Mouse (Mus musculus): ENCODE measurements at regions not wholly inside any gene's neighbourhood (a gene's known extent, or its start where the extent isn't known, plus 50 kb on each side); places are given as distances from the start of the nearest gene placed in this dataset.

GRCm38 (mm10) chr16:87261527-87261926 is 92.5 kb upstream of the N6amt1 start:
- H3K36me3 ChIP-seq, result no peaks in the 10 kb centered on the region
- H3K4me2 ChIP-seq (replicated peaks), result no peak overlapping the region
- 69% methylated on average over 7 of the region's 7 CpGs for WGBS
- no peak for ATAC-seq (ENCODE audit: low FRiP score, low read depth)
- no peaks in the 10 kb centered on the region for H3K27me3 ChIP-seq
- H3K4me1 ChIP-seq, result no peaks in the 10 kb centered on the region
- no peak overlapping the region for H3K4me3 ChIP-seq
- H3K27ac ChIP-seq (replicated peaks), result no peak overlapping the region
- no peaks in the 10 kb centered on the region for H3K9me3 ChIP-seq
- H3K9ac ChIP-seq (replicated peaks), result no peak overlapping the region

GRCm38 (mm10) chr16:87254736-87255135 is 99.2 kb upstream of the N6amt1 start:
- Histone ChIP-seq H3K4me3 (no peak overlapping the region), H3K9ac (replicated peaks) (no peak overlapping the region), H3K27ac (replicated peaks) (no peak overlapping the region), H3K4me1 (no peaks in the 10 kb centered on the region), H3K36me3 (no peaks in the 10 kb centered on the region), H3K9me3 (no peaks in the 10 kb centered on the region), H3K4me2 (replicated peaks) (no peak overlapping the region), H3K27me3 (no peaks in the 10 kb centered on the region; the same call in 1 of the 2 replicates)
- no peak for ATAC-seq (ENCODE audit: low FRiP score, low read depth)
- 93% methylated on average over 1 of the region's 1 CpGs for WGBS

DNA sequence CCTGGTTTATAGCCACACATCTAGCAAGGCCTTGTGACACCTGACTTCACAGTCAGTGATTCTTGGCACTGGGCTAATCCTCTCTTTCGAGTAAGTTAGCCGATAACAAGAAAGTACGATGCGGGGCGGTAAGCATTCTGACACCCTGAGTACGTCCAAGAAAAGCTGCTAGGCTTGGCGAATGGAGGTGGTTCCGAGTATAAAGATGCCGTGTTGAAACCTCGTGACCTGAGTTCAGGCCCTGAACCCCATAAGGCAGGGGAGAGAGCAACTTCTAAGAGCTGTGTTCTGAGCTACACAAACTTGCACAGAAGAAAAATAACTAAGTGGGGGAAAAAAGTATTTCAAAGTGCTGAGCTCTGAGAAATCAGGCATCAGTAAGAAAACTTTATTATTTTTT is 103.5 kb upstream of the N6amt1 start:
- no peaks in the 10 kb centered on the region for H3K36me3 ChIP-seq
- WGBS, result 80% methylated on average over 10 of the region's 10 CpGs

DNA sequence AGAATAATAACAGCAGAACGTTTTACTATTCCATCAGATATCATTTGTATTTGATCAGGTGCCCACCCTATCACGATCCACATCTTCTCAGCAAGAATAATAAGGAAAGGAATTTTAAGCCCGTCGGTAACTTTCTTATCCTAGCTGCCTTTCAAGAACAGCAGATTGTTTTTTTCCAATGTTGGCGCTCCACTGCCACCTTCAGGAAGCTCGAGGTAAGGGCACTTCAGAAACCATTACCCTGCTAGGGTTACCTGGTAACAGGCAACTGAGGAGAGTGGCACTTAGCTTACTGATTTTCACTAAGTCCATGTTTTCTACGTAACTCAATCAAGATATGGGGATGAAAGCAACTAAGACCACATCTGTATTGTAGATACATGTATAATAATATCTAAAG is 104.1 kb upstream of the N6amt1 start:
- H3K4me1 ChIP-seq, result no peaks in the 10 kb centered on the region
- 24% methylated on average over 7 of the region's 7 CpGs for WGBS
- H3K27me3 ChIP-seq, result no peaks in the 10 kb centered on the region; the same call in 1 of the 2 replicates
- no peaks in the 10 kb centered on the region for H3K9me3 ChIP-seq
- H3K27ac ChIP-seq (replicated peaks), result no peak overlapping the region
- H3K4me2 ChIP-seq (replicated peaks), result no peak overlapping the region
- H3K9ac ChIP-seq (replicated peaks), result no peak overlapping the region
- no peaks in the 10 kb centered on the region for H3K36me3 ChIP-seq
- ATAC-seq (ENCODE audit: low FRiP score, low read depth), result no peak
- H3K4me3 ChIP-seq, result no peak overlapping the region

More for the DNA sequence above, 103.5 kb upstream of the N6amt1 start:
- H3K27me3 ChIP-seq, result no peaks in the 10 kb centered on the region; the same call in 1 of the 2 replicates
- no peak overlapping the region for H3K27ac ChIP-seq (replicated peaks)
- no peaks in the 10 kb centered on the region for H3K4me1 ChIP-seq
- H3K4me3 ChIP-seq, result no peak overlapping the region
- H3K9ac ChIP-seq (replicated peaks), result no peak overlapping the region
- H3K4me2 ChIP-seq (replicated peaks), result no peak overlapping the region
- no peak for ATAC-seq (ENCODE audit: low FRiP score, low read depth)
- no peaks in the 10 kb centered on the region for H3K9me3 ChIP-seq

GRCm38 (mm10) chr16:87248501-87249030 is 105.4 kb upstream of the N6amt1 start:
- Histone ChIP-seq H3K36me3 (no peaks in the 10 kb centered on the region), H3K4me3 (no peak overlapping the region), H3K9ac (replicated peaks) (no peak overlapping the region), H3K4me2 (replicated peaks) (no peak overlapping the region), H3K27me3 (no peaks in the 10 kb centered on the region; the same call in 1 of the 2 replicates), H3K27ac (replicated peaks) (no peak overlapping the region), H3K9me3 (no peaks in the 10 kb centered on the region), H3K4me1 (no peaks in the 10 kb centered on the region)
- peak; percentile 35; the same call in 1 of the 2 replicates for ATAC-seq (ENCODE audit: low FRiP score, low read depth)
- 45% methylated on average over 6 of the region's 6 CpGs for WGBS

DNA sequence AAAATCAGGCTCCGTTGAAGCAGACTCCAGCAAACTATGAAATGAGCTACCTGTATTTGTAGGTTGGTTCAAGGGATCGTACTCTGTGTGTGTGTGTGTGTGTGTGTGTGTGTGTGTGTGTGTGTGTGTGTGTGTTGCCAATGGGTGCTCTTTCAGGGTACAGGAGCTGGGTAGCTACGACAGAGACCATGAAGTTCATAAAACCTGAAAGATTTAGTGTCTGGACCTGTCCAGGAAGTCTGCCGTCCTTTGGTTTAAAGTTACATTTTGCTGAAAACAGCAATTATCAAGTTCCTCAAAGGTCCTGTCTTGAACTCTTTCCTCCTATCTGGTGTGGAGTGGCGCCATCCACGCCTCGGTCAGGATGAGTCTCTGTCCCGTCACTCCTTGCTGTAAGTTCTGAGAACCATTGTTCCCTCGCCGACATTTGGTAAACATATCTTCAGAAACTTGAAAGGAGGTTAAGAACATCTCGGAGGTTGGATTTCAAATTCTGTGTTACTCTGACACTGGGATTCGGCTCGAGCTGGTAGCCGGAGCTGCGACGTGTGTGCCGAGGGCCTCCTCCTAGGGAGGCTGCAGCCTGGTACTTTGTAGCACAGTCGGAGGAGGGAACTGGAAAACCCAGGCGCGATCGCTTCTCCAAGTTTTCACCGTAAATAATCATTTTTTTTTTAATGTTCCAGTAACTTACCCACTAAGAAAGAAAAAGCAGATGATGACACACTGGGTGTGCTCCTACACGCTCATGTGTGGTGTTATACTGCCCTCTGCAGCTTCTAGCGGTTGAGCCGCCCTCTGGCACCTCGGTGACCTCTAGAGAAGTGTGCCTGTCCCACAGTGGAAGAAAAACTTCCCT is 107.8 kb upstream of the N6amt1 start:
- peak; percentile 52; the same call in 1 of the 2 replicates for ATAC-seq (ENCODE audit: low FRiP score, low read depth)
- Histone ChIP-seq H3K4me1 (no peaks in the 10 kb centered on the region), H3K9ac (replicated peaks) (no peak overlapping the region), H3K4me3 (no peak overlapping the region), H3K27me3 (no peaks in the 10 kb centered on the region; the same call in 1 of the 2 replicates), H3K36me3 (no peaks in the 10 kb centered on the region), H3K27ac (replicated peaks) (no peak overlapping the region), H3K9me3 (no peaks in the 10 kb centered on the region), H3K4me2 (replicated peaks) (peak overlapping the region; percentile 9; the same call in 1 of the 2 replicates)
- WGBS, result 61% methylated on average over 26 of the region's 26 CpGs

- no peak for ATAC-seq (ENCODE audit: low FRiP score, low read depth)
- no peak overlapping the region for H3K4me3 ChIP-seq
- no peaks in the 10 kb centered on the region for H3K4me1 ChIP-seq
- H3K36me3 ChIP-seq, result no peaks in the 10 kb centered on the region
- no peak overlapping the region for H3K27ac ChIP-seq (replicated peaks)
- no peak overlapping the region for H3K9ac ChIP-seq (replicated peaks)
- 91% methylated on average over 7 of the region's 7 CpGs for WGBS
- H3K27me3 ChIP-seq, result no peaks in the 10 kb centered on the region
- no peak overlapping the region for H3K4me2 ChIP-seq (replicated peaks)
- H3K9me3 ChIP-seq, result no peaks in the 10 kb centered on the region
These were observed 108.5 kb upstream of the N6amt1 start for GRCm38 (mm10) chr16:87245441-87245840.

GRCm38 (mm10) chr16:87242027-87242426 is 112.0 kb upstream of the N6amt1 start:
- no peaks in the 10 kb centered on the region for H3K36me3 ChIP-seq
- no peaks in the 10 kb centered on the region for H3K27me3 ChIP-seq
- no peak overlapping the region for H3K4me3 ChIP-seq
- H3K9me3 ChIP-seq, result no peaks in the 10 kb centered on the region
- H3K4me2 ChIP-seq (replicated peaks), result no peak overlapping the region
- H3K4me1 ChIP-seq, result no peaks in the 10 kb centered on the region
- no peak overlapping the region for H3K9ac ChIP-seq (replicated peaks)
- H3K27ac ChIP-seq (replicated peaks), result no peak overlapping the region
- no peak for ATAC-seq (ENCODE audit: low FRiP score, low read depth)
- 85% methylated on average over 7 of the region's 7 CpGs for WGBS

GRCm38 (mm10) chr16:87239105-87239504 is 114.9 kb upstream of the N6amt1 start:
- Histone ChIP-seq H3K4me2 (replicated peaks) (no peak overlapping the region), H3K9ac (replicated peaks) (no peak overlapping the region), H3K4me3 (no peak overlapping the region), H3K9me3 (no peaks in the 10 kb centered on the region), H3K27me3 (no peaks in the 10 kb centered on the region), H3K36me3 (no peaks in the 10 kb centered on the region), H3K27ac (replicated peaks) (no peak overlapping the region), H3K4me1 (no peaks in the 10 kb centered on the region)
- WGBS, result 90% methylated on average over 7 of the region's 7 CpGs
- no peak for ATAC-seq (ENCODE audit: low FRiP score, low read depth)

GRCm38 (mm10) chr16:87234199-87234598 is 119.8 kb upstream of the N6amt1 start:
- no peak for ATAC-seq (ENCODE audit: low FRiP score, low read depth)
- Histone ChIP-seq H3K4me3 (no peak overlapping the region), H3K9me3 (no peaks in the 10 kb centered on the region), H3K4me1 (no peaks in the 10 kb centered on the region), H3K27ac (replicated peaks) (no peak overlapping the region), H3K9ac (replicated peaks) (no peak overlapping the region), H3K27me3 (no peaks in the 10 kb centered on the region), H3K36me3 (no peaks in the 10 kb centered on the region), H3K4me2 (replicated peaks) (no peak overlapping the region)
- WGBS, result 49% methylated on average over 4 of the region's 4 CpGs

DNA sequence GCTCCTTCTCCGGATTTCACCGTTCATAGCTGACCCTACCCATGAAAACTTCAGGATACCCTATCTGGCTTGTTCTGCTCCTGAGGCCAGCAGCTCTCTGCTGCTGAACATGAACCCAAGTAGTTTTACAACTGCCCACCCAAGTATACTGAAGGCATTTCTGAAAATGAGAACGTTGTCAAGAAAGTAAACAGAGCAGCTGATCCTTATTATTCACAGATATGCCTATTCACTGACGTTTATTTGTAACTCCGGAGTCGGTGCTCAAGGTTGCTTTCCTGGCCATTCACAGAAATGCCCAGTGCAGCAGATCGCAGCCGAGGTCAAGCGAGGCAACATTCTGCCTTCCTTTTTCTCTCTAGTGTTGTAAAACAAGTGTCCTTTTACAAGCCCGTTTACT is 128.4 kb upstream of the N6amt1 start:
- Histone ChIP-seq H3K9me3 (no peaks in the 10 kb centered on the region), H3K4me3 (no peak overlapping the region), H3K27ac (replicated peaks) (no peak overlapping the region), H3K36me3 (no peaks in the 10 kb centered on the region), H3K9ac (replicated peaks) (no peak overlapping the region), H3K4me1 (no peaks in the 10 kb centered on the region), H3K27me3 (no peaks in the 10 kb centered on the region), H3K4me2 (replicated peaks) (no peak overlapping the region)
- WGBS, result 90% methylated on average over 10 of the region's 10 CpGs
- ATAC-seq (ENCODE audit: low FRiP score, low read depth), result no peak

- H3K4me1 ChIP-seq, result no peaks in the 10 kb centered on the region
- no peaks in the 10 kb centered on the region for H3K27me3 ChIP-seq
- H3K27ac ChIP-seq (replicated peaks), result no peak overlapping the region
- no peak overlapping the region for H3K9ac ChIP-seq (replicated peaks)
- WGBS, result 86% methylated on average over 8 of the region's 8 CpGs
- H3K9me3 ChIP-seq, result no peaks in the 10 kb centered on the region
- no peak for ATAC-seq (ENCODE audit: low FRiP score, low read depth)
- no peaks in the 10 kb centered on the region for H3K36me3 ChIP-seq
- no peak overlapping the region for H3K4me2 ChIP-seq (replicated peaks)
- H3K4me3 ChIP-seq, result no peak overlapping the region
These were observed 128.9 kb upstream of the N6amt1 start for GRCm38 (mm10) chr16:87225085-87225484.
